Mouse (Mus musculus) gastrocnemius, postnatal 25 days (tissue): ENCODE measurements around the gene E130208F15Rik. TPM values are rescaled to one million over a fixed set of nuclear protein-coding genes. Genes with fewer than 3 reads are reported as not detected.

Source experiments
- DNase-seq: peaks from one replicate; pipeline ENCODE4 v3.0.0; 2022
- long read RNA-seq, 2 experiments: library from polyadenylated mRNA; stranded (forward); transcript quantifications; one replicate each; pipeline ENCODE4 v2.0.0; 2021
- total RNA-seq, 2 experiments: library from RNA; stranded (reverse); gene quantifications; 1 replicate in 1 of 2; 2 replicates in 1 of 2; pipeline ENCODE4 v1.2.3; 2021

Gene E130208F15Rik
- total RNA-seq: under 1 TPM; 0.31 to 0.46 TPM
- long read RNA-seq, experiment 1: 0 reads
- long read RNA-seq, experiment 2, partial matches to known transcripts: 0 of 2 reads
- long read RNA-seq, experiment 2, other reads (novel, unspliced or antisense): 0 of 2 reads

DNA sequence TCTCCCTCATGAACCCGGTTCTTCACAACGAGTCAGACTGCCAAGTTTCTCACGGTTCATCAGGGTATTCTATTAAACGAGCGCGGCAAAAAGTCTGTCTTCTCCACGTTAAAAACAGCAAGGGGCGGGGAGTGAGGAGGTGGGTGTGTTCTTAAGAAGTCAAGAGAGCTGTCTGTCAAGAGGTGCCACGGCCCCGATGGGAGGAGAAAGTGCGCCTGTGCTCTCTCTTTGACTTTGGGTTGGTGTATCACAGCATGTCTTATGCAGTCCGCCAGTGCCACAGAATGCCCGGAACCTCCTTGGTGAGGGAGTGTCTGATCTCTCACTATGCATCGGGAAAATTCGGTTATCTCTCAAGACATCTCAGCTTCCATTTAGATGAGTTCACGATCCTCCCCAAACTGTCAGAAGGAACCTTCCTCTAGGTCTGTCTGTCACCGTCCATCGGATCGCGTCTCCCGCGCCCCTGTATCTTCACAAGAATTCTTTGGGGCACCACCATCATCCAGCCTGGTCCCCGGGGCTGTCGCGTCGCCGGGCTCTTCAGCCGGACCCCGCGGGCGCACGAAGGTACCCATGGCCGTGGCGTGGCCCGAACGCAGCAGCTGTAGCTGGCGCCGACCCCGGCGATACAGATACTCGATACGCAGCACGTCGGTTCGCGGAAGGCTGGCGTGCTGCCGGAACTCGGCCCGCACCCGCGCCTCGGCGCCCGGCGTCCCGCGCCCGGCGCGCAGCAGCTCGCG is at the start of gene E130208F15Rik:
Gene E130208F15Rik (plus strand): TSS at position 202 of the 746 bp plus-strand sequence.
- DNase-seq: peak; percentile 57

DNA sequence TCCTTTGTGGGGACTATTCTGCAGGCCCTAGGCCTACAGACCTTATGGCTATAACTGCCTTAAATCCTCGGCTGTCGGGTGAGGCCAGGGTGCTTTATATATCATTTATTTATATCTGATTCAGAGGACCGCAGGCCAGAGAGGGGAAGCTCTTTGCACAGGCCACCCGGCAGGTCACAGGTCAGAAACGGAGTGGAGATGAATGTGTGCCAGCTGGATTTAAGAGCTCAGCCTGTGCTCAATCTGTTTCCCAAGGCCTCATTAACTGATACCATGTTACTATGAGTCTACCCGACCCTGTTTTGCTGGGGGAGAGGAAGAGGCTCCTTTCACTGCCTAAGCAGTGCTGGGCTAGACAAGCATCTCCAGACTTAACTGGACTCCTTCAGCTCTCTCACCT is 47.2 kb upstream of the E130208F15Rik start:
- no peak for DNase-seq

DNA sequence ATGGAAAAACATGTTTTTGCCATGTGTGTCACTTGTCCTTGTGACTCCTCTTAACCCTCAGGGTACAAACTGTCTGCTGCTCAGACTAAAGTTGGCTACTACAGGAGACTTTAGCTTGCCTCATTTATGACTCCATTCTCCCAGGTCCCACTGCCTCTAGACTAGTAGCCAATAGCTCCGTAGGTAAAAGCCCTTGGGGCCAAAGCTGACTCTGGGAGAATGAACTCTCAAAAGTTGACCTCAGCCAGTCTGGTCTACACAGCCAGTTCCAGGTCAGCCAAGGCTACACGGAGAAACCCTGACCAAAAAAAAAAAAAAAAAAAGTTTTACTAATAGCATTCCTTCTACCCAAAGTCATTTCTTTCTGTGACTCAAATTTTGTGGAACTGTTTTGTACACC is 42.6 kb upstream of the E130208F15Rik start:
- no peak for DNase-seq

DNA sequence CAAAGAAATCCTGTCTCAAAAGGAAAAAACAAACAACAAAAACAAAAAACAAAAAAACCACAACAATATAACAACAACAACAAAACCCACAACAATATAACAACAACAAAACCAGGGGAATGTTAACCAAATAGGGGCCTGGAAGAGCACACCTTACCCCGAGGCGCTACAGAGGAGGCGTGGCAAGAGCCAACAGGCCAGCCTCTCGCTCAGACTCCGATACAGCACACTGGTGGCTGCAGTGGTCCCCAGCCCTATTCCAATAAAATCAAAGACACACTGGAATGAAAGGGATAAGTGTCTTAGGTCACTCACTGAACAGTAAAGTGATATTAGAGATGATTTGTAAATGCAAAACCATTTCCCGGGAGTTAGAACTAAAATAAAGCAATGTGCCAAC is 42.0 kb upstream of the E130208F15Rik start:
- DNase-seq: no peak

DNA sequence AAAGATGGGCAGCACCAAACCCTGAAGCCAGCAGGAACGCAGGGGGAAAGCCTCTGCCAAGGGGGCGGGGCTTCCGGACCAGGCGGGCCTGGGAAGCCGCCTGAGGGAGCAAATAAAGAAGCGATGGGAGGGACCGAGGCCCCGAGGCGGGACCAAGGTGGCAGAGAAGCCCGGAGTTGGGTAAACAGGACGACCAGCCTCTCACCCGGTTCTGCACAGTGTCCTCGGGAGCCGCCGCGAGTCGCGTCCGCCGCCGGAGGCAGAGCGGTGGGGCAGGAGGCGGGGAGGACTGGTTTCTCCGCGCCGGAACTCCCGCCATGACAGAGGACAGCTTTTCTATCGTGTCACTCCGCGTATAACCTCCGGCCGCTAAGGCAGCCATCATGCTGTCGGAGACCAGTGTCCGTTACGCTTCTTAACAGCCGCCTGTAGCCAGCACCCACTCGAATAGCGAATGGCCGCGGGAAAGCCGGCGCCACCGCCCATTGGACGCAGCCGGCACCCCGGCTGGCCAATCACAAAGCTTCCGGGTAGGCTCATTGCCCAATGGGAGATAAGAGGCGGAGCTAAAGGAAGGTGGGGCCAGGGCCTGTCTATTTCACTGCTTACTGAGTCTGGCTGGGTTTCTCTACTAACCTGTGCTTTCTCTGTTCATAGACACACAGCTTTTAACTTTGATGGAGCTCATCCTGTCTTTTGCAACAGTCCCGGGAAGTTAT is 41.4 kb upstream of the E130208F15Rik start, which contains the start of the genes Thap8 and Wdr62:
Gene Thap8 (plus strand): TSS at position 144 of the 719 bp plus-strand sequence.
Gene Wdr62 (minus strand): TSS at position 469 of the 719 bp plus-strand sequence.
- peak; percentile 91 for DNase-seq

DNA sequence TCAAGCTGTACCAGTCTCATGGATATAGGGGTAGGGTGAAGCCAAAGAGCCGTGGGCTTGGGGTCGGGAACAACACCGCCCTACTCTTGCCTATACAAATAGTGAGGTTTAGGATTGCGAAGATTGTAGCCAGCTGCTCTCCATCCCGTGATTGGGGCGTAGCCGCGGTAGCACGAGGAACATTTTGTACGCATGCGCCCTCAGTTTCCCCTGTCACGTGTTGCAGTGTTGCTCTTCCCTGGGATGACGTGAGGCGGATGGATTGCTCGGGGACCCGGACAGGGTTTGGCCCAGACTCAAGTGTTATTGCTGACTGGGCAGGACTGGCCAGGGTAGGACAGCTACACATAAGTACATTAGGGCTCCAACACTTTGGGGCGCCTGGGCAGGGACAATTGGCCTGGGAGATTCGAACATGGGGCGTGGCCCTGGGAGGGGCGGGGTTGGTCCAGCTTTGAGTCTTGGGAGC is 40.8 kb upstream of the E130208F15Rik start:
- peak; percentile 87 for DNase-seq

DNA sequence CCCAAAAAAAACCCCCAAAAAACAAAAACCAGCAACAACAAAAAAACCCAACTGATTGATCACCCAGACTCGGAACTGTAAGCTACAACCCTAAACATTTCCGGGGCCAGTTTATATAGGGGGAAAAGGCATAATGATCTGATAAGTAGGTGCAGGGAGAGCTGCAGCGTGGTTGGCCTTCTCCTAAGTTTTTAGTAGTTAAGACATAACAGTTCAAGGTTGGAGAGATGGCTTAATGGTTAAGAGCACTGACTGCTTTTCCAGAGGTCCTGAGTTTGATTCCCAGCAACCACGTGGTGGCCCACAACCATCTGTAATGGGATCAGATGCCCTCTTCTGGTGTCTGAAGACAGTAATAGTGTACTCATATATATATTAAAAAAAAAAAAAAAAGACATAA is 40.0 kb upstream of the E130208F15Rik start:
- no peak for DNase-seq

DNA sequence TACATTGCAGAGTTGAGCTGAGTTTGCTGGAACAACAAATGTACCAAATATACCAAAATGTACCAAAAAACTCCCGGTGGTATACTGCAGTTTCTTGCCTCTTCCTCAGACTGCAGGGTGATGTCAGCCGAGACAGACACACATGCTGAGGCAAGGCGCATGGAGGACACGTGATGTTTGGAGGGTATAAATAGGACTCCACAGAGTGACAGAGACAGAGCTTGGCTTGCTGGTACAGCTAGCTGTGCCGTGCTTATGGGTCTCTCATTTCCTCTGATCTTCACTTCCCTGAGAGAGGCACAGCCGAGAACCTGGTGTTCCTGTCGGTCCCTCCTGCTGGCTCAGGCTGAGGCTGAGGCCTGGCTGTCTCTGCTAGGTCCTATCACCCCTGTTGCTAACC is 38.8 kb upstream of the E130208F15Rik start:
- DNase-seq: peak; percentile 27

DNA sequence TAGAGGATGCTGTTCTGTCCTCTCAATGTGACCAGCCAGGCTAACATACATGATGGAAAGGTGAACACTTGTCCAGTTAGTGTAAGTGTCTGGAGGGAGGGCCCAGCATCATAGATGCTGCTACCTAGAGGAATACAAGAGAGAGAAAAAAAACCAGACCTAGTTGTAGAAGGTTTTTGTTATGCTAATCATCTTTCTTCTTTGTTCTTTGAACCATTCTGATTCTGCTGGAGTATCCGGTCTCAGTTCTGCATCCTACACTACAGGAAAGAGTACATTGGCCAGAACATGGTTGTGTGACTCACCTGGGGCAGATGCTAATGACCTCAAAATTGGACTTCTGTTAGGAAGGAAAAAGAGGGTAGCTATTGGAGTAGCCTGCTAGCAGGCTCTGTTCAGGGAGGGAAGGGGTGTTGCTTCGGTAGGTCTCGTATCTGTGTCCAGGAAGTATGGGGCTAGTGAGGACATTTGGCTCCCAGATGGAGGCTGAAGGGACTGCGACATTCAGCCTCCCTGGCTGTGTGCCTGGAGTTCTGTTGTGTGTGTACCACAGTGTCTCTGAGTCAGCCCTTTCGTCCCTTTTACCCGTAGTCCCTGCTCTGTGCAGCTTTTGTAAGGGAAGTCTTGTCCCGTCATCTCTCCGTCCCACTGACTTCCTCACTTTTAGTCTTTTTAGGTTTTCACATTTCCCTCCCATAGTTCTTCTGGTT is 34.7 kb upstream of the E130208F15Rik start:
- no peak for DNase-seq

DNA sequence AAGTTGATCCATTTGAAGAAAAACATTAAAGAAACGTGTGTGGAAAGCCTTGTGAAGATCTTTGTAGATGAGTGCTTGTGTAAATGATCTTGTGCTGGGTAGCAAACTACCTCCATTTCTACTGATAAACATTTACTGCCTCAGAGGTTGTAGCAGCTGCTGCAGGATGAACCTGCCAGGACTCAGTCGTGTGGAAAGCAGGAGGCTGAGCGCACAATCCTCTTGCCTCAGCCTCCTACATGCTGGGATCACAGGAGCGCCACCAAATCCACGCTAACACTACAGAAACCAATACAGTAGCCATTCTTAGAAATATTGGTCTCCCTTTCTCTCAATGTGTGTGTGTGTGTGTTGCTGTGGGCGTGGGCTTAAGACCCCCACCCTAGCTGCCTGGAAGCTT is 33.5 kb upstream of the E130208F15Rik start:
- no peak for DNase-seq

DNA sequence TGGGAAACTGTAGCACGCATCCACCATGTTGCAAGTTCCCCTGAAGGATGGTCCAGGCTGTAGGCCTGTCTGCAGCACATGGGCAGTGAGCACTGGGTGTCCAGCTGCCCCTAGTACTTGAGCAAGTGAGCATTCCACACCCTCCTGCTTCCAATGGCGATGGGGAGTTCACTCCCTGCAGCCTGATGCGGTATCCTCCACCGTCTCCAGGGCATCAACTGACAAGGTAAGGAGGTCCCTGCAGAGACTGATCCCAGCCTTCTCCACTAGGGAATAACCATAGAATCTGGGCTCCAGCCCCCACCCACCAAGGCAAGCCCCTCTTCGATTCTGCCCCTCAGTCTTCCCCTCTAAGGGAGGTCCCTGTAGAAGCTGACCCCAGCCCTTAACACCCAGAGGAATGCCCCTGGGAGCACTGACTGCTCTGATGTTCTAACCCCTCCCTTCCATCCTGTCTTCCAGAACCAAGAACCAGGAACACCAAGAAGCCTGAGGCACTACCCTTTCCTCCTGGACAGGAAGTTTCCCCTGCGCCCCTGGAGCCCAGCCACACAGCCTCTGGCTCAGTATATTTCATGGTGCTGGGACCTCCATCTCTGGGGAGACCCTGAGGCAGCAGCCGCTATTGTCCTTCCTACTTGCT is 32.3 kb upstream of the E130208F15Rik start:
- no peak for DNase-seq

DNA sequence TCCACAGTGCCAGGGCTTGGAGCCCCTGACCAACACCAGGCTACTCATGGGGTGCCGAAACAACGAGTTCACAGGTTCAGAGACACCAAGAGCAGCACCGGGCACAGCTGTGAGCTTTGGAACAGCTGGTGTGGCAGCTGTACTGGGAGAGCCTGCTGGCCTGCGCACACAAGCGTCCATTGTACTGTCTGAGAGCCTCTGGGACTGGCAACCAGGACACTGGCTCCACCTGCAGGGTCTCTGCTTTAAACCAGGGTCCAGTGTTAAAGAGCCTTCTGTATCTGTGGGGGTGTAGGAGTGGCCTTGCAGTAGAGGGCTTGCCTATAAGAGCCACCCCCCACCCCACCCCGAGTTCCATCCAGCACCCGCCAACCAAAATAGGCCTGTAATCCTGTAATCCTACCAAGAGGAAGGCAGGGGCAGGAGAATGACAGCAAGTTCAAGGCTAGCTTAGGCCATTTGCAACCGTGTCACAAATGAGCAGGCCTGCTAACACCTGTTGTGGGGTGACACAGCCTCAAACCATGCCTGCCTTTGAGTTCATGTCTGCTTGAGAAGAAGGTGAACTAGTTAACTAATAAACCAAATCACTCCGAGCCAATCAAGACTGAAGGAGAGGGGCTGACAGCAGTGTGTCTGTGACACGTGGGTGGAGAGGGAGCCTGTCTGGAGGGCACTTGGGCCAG is 31.7 kb upstream of the E130208F15Rik start:
- no peak for DNase-seq

DNA sequence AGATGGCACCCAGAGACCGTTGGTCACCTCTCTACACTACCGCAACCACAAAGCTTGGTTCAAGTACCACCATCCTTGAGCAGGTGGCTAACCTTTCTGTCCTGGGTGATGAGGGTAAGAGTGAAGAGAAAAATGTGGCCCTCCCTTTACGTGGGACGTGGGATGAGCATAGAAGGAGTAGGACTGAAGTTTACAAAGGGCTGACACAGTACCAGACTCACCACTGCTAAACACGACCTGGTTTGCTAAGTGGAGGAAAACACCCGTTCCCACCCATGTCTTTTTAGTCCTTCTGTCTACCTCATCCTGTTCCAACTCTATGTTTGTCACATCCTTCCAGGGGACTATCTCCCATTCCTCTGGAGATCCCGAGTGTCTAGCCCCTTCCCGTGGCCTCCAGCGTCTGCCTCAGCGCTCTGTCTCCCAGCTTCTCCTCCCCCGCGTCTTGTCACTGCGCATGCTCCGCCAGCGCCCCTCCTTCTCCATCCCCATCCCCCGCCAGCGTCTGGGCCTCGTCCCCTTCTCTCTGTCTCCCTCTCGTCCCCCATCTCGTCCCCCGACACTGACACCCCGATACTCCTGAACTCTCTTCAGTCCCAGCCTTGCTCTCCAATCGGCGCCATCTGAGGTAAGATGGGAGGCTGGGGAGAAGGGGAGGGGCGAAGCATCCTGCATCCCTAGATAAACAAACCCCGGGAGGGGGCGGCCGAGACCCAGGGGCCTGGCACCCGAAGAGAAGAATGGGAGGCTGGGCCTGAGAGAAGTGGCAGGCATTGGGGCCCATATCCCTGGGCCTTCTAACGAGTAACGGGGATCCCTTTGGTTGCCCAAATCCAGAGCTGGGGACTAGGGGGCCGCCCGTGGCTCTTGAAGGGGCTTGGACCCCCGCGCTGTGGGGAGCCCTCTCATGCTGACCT is 30.1 kb upstream of the E130208F15Rik start, which contains the start of gene Clip3:
Gene Clip3 (plus strand): TSS at position 514 of the 917 bp plus-strand sequence.
- DNase-seq: peak; percentile 59

DNA sequence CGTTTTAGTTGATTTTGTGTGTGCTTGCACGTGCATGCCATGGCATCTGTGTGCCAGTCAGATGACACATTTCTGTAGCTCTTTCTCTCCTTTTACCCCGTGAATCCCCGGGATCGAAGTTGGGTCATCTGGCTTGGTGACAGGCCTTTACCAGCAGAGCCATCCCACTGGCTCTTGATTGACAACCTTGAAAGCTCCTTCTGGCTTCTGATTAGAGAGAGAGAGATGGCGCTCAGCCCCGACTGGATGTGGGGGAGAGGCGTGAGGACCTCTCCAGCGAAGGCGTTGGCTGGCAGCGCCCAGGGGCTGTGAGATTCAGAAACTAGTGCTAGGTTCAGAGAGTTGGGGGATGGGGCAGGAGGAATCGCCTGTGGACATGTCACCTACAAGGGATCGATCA is 27.7 kb upstream of the E130208F15Rik start:
- no peak for DNase-seq

DNA sequence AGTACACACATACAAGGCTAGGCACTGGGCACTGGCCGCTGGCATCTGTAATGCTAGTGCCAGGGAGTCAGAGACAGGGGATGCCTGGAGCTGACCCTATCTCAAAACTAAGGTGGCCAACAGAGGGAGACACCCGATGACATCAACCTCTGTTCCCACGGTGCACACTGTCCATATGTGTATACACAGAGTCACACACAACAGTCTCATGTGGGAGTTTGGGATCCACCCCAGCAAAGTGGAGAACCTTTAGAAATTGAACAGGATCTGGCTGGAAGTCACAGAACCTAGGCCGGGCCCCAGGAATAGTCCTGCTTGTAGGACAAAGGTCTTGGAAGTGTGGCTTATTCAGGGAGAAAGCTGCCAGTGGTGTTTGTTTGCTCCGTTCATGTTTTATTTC is 27.2 kb upstream of the E130208F15Rik start:
- DNase-seq: no peak

DNA sequence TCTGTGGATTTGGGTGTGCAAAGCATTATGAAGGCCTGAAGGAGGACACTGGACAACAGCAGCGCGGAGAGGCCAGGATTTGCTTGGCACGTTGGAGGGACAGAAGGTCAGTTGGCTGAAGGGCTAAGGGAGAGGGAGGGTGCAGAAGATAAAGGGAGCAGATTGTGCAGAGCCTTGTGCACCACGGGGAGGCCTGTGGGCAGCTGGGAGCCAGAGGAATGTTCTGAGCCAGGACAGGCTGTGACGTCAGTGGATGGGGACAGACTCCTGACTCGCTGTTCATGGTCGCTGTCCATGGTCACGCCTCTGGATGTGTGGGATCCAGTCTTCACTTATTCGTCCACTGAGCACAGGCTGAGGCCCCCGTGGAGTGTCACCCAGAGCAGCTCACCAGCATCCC is 26.4 kb upstream of the E130208F15Rik start:
- peak; percentile 47 for DNase-seq

DNA sequence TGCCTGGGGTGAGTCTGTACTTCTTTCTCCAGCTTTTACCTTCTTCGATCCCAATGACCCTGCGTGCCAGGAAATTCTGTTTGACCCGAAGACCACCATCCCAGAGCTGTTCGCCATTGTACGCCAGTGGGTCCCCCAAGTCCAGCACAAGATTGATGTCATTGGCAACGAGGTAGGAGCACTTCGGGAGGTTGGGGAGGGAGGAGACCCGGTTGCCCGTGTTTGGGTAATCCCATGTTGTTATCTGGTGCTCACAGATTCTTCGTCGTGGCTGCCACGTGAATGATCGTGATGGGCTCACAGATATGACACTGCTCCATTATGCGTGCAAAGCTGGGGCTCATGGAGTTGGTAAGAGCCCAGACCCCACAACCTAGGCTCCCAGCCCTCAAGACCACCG is 24.7 kb upstream of the E130208F15Rik start:
- DNase-seq: no peak

DNA sequence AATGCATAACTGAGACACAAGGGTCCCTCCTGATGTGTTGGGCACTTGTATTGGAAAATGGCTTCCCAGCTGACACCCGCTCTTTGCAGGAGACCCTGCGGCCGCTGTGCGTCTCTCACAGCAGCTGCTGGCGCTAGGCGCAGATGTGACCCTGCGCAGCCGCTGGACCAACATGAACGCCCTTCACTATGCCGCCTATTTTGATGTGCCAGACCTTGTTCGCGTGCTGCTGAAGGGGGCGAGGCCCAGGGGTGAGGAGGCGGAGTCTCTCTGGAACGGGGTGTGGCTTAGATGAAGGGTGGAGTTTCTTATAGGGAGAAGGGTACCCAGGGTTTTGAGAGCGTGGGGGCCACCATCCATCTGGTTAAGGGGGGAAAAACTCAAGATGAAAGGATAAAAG is 24.3 kb upstream of the E130208F15Rik start:
- DNase-seq: no peak

DNA sequence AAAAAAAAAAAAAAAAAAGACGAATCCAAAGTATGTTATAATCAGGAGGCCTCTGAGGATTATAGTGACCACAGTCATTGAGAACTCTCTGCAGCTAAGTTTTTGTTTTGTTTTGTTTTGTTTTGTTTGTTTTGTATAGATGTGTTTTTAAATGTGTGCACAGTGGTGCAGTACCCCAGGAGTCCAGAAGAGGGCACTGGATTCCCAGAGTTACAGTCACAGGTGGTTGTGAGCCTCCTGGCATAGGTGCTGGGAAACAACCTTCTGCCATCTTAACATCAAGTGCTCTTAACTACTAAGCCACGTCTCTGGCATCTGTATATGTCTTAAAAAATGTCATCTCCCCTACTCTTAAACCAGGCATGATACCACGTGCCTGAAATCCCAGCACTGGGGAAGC is 20.6 kb upstream of the E130208F15Rik start:
- no peak for DNase-seq
